Mouse (Mus musculus): ENCODE data around the gene Gm19345. TPM values are rescaled to one million over a fixed set of nuclear protein-coding genes. Genes with fewer than 3 reads are reported as not detected.

Gm19345 gene
- polyA plus RNA-seq, 1 experiment, result 0.05 TPM

- Histone ChIP-seq H3K79me2 (ENCODE audit: control insufficient read depth, insufficient read depth) (peaks cover 10% of the 10 kb centered on the region), H3K4me3 (peak overlapping the region; percentile 26), H3K27me3 (ENCODE audit: control insufficient read depth, insufficient read depth, insufficient read length) (no peaks in the 10 kb centered on the region), H3ac (ENCODE audit: control insufficient read depth, insufficient read length) (no peak overlapping the region), H3K4me2 (ENCODE audit: low read depth) (peak overlapping the region; percentile 74), H3K36me3 (ENCODE audit: control insufficient read depth, insufficient read depth) (no peaks in the 10 kb centered on the region)
- TF ChIP-seq CEBPB (IDR thresholded peaks at IDR 0.05; ENCODE audit: insufficient read depth, poor library complexity, severe bottlenecking) (no peak), USF1 (IDR thresholded peaks at IDR 0.05; ENCODE audit: low read depth) (no peak), REST (IDR thresholded peaks at IDR 0.05; ENCODE audit: insufficient read depth, insufficient read length) (no peak), MAX (IDR thresholded peaks at IDR 0.05; ENCODE audit: low read depth) (no peak), POLR2AphosphoS2 (IDR thresholded peaks at IDR 0.05; ENCODE audit: insufficient read length, low read depth) (no peak)
Observed at GRCm38 (mm10) chr7:19821633-19822032, 30.2 kb upstream of the Gm19345 start.

GRCm38 (mm10) chr7:19822193-19822592 lies 29.6 kb upstream of the Gm19345 start:
- peak overlapping the region; percentile 74 for H3K4me2 ChIP-seq (ENCODE audit: low read depth)
- H3ac ChIP-seq (ENCODE audit: control insufficient read depth, insufficient read length), result peak overlapping the region; percentile 24
- no peaks in the 10 kb centered on the region for H3K36me3 ChIP-seq (ENCODE audit: control insufficient read depth, insufficient read depth)
- no peak for TF ChIP-seq USF1 (IDR thresholded peaks at IDR 0.05; ENCODE audit: low read depth)
- no peak for TF ChIP-seq E2F4 (IDR thresholded peaks at IDR 0.05; ENCODE audit: insufficient read depth)
- TF ChIP-seq SRF (IDR thresholded peaks at IDR 0.05; ENCODE audit: control insufficient read depth, insufficient read length, low read depth), result no peak
- no peak for TF ChIP-seq POLR2A (IDR thresholded peaks at IDR 0.05; ENCODE audit: insufficient read length, low read depth)
- TF ChIP-seq TCF12 (IDR thresholded peaks at IDR 0.05; ENCODE audit: insufficient read depth, poor library complexity, severe bottlenecking), result no peak
- no peak for TF ChIP-seq TCF3 (IDR thresholded peaks at IDR 0.05; ENCODE audit: insufficient read length, low read depth)
- no peak for TF ChIP-seq REST (IDR thresholded peaks at IDR 0.05; ENCODE audit: insufficient read depth, insufficient read length)
- TF ChIP-seq CEBPB (IDR thresholded peaks at IDR 0.05; ENCODE audit: insufficient read depth, poor library complexity, severe bottlenecking), result no peak
- H3K27me3 ChIP-seq (ENCODE audit: control insufficient read depth, insufficient read depth, insufficient read length), result no peaks in the 10 kb centered on the region
- H3K79me2 ChIP-seq (ENCODE audit: control insufficient read depth, insufficient read depth), result peaks cover 9% of the 10 kb centered on the region
- peak overlapping the region; percentile 26 for H3K4me3 ChIP-seq

GRCm38 (mm10) chr7:19822604-19823058 lies 29.2 kb upstream of the Gm19345 start, which contains the start of gene Bcl3:
TSS of gene Bcl3 (minus strand) at chr7:19822770.
- H3ac ChIP-seq (ENCODE audit: control insufficient read depth, insufficient read length), result peak within 1 kb of the TSS; percentile 24
- no peaks in the 10 kb centered on the region for H3K27me3 ChIP-seq (ENCODE audit: control insufficient read depth, insufficient read depth, insufficient read length)

GRCm38 (mm10) chr7:19823256-19824181 lies 28.3 kb upstream of the Gm19345 start:
- Histone ChIP-seq H3K4me3 (peak overlapping the region; percentile 26), H3K79me2 (ENCODE audit: control insufficient read depth, insufficient read depth) (peaks cover 9% of the 10 kb centered on the region), H3K36me3 (ENCODE audit: control insufficient read depth, insufficient read depth) (no peaks in the 10 kb centered on the region), H3K4me2 (ENCODE audit: low read depth) (peak overlapping the region; percentile 59), H3K27me3 (ENCODE audit: control insufficient read depth, insufficient read depth, insufficient read length) (no peaks in the 10 kb centered on the region), H3ac (ENCODE audit: control insufficient read depth, insufficient read length) (no peak overlapping the region)
- TF ChIP-seq USF1 (IDR thresholded peaks at IDR 0.05; ENCODE audit: low read depth) (no peak), POLR2A (IDR thresholded peaks at IDR 0.05; ENCODE audit: insufficient read length, low read depth) (peak; percentile 17), TCF3 (IDR thresholded peaks at IDR 0.05; ENCODE audit: insufficient read length, low read depth) (no peak), CEBPB (IDR thresholded peaks at IDR 0.05; ENCODE audit: insufficient read depth, poor library complexity, severe bottlenecking) (no peak), REST (IDR thresholded peaks at IDR 0.05; ENCODE audit: insufficient read depth, insufficient read length) (no peak)

More at GRCm38 (mm10) chr7:19822604-19823058, 29.2 kb upstream of the Gm19345 start, which contains the start of gene Bcl3:
- Histone ChIP-seq H3K79me2 (ENCODE audit: control insufficient read depth, insufficient read depth) (peaks cover 9% of the 10 kb centered on the region), H3K4me2 (ENCODE audit: low read depth) (peak within 1 kb of the TSS; percentile 74), H3K36me3 (ENCODE audit: control insufficient read depth, insufficient read depth) (no peaks in the 10 kb centered on the region), H3K4me3 (peak within 1 kb of the TSS; percentile 26)
- TF ChIP-seq TCF12 (IDR thresholded peaks at IDR 0.05; ENCODE audit: insufficient read depth, poor library complexity, severe bottlenecking), result no peak
- TF ChIP-seq POLR2A (IDR thresholded peaks at IDR 0.05; ENCODE audit: insufficient read length, low read depth), result peak; percentile 79
- TF ChIP-seq SRF (IDR thresholded peaks at IDR 0.05; ENCODE audit: control insufficient read depth, insufficient read length, low read depth), result no peak
- TF ChIP-seq USF1 (IDR thresholded peaks at IDR 0.05; ENCODE audit: low read depth), result no peak
- no peak for TF ChIP-seq E2F4 (IDR thresholded peaks at IDR 0.05; ENCODE audit: insufficient read depth)
- TF ChIP-seq MAX (IDR thresholded peaks at IDR 0.05; ENCODE audit: low read depth), result no peak
- TF ChIP-seq REST (IDR thresholded peaks at IDR 0.05; ENCODE audit: insufficient read depth, insufficient read length), result no peak
- TF ChIP-seq MYOG (IDR thresholded peaks at IDR 0.05; ENCODE audit: control insufficient read depth in 1 of 3, insufficient read depth in 1 of 3, insufficient read length in 2 of 3, low read depth in 2 of 3), result no peak
- peak; percentile 59 for TF ChIP-seq POLR2AphosphoS2 (IDR thresholded peaks at IDR 0.05; ENCODE audit: insufficient read length, low read depth)
- no peak for TF ChIP-seq MYOD1 (IDR thresholded peaks at IDR 0.05; ENCODE audit: control insufficient read depth in 1 of 3, insufficient read length in 2 of 3, low read depth in 2 of 3)
- TF ChIP-seq CEBPB (IDR thresholded peaks at IDR 0.05; ENCODE audit: insufficient read depth, poor library complexity, severe bottlenecking), result no peak
- no peak for TF ChIP-seq TCF3 (IDR thresholded peaks at IDR 0.05; ENCODE audit: insufficient read length, low read depth)

All from myocyte (in vitro differentiated cells).